Mouse (Mus musculus): Measurements from ENCODE around the gene Arl5b.

Arl5b gene

DNA sequence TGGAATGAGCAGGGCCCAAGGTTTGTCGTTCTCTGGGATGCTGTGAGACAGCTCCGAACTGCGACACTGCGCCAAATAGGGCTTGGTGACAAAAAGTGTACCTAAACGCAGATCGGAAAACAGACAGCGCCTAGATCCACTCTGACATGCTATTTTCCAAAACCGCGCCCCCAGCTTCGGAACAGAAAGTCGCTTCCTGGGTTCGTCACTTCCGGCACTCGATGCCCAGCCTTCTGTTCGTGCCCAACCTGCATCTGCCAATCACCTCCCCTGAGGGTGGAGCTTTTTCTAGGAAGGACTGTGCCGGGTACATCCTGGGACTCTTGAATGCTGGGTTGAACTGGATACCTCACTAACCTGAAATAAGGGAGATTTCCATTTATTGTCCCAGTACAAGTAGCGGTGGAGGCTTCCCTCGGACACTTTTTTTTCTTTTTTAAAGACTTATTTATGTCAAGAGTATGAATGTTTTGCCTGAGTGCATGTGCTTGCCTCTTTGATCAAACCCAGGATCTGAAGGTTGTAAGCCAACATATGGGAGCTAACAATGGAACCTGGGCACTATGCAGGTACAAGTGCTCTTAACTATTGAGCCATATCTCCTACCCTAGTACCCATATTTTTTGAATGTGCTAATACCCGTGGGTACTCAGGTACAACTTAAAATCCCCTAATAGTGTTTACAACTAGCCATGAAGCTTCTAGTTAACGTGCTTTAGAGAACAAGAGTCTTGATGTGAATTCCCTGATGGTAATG lies at the start of gene Arl5b:
Arl5b (plus strand) TSS at position 279 of the 757 bp plus-strand sequence.
- DNase-seq (ENCODE audit: low spot score), result peak; percentile 90

DNA sequence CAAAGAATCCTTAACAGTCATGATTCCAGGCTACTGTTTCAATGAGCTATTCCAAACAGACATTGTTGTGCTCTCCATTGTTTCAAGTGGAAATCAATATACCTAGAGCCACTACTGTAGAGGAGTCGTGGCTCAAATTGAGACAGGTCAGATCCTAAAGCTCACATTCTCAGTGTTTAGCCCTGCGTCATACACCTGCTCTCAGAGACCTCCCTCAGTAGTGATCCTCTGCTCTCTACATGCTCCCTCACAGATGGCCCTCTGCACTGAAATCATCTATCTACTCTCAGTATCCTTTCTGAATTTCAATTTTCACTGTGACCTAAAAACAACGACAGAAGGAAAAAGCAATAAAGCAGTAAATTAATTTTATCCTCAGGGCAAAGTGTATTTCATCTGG lies 41.7 kb upstream of the Arl5b start:
- no peak for DNase-seq (ENCODE audit: low spot score)

DNA sequence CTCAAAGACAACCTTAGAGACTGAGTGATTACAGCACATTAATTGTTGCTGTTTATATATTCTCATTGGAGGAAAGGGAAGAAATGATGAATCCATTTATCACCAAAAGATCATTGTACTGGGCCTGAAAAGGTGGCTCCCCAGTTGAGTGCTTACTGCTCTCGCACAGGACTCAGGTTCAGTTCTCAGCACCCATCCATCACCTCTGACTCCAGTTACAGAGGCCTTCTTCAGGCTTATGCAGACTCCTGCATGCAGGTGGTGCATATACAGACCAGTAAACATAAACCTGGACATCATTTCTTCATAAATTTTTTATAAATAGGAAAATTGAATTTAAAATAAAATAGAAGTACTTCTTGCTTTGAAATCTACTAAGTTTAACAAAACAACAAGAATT lies 41.1 kb upstream of the Arl5b start:
- DNase-seq (ENCODE audit: low spot score), result no peak

DNA sequence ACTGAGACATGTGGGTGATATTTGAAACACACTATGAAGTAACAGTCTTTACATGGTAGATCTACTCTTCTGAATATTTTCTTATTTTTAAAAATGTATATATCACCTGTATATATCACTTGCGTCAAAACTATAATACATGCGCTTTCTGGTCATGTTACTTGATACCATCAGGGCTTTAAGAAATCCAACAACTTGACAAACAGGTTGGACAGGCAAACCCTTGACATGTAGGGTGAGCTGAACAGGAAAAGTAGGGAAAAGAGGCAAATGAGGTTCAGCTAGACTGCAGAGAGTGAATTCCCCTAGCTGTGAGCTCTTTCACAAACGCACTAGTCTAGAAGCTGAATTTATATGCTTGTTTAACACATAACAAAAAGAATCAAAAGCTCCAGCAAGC lies 22.4 kb upstream of the Arl5b start:
- no peak for DNase-seq (ENCODE audit: low spot score)

DNA sequence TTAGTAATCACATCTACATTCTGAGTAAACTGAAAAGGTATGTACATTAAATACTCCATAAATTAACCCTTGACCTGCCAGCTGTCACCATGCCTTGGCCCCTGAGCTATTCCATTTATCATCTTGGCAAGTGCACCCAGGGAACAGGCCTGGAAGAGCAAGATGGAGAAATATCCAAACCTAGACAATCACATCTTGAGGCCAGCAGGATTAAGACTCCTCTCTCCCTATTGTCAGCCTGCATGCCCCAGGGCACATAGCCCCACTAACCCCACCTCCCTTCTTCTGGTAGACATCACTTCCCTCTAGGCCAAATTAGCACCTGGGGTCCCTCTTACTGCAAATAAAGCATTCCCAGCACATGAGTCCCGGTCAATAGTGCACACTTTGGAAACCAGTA lies 21.4 kb upstream of the Arl5b start:
- DNase-seq (ENCODE audit: low spot score), result no peak

DNA sequence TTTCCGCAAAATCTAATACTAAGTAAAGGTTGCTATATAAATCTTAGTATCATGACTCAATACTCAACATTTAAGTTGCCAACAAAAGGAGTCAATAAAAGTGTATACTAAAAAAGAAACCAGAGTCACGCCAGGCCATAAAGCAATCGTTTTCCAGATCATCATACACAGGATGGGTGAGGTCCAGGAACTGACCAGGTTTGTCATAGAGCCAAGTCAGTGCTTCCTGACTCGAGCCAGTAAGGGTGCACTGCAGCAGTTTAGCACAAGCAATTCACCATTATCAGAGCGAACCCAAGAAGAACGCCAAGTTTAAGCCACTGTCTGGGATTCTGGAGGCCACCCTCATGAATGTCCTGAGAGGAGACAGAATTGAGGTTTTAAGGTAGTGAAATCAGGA lies 10.5 kb upstream of the Arl5b start:
- DNase-seq (ENCODE audit: low spot score), result no peak

DNA sequence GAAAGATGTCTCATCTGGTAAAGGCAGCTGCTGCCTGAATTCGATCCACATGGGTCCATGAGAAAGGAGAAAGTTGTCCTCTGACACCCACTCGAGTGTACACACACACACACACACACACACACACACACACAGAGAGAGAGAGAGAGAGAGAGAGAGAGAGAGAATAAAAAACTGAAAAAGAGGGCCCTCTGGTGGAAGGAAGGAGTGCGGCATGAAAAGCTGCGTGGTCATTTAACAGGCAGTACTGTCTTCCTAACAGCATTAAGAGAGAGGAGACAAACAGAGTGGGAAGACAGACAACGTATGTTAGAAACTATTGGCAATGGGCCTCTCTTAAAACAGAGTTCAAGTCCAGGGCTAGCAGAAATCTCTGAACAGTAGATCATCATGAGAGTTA lies 8.9 kb upstream of the Arl5b start:
- no peak for DNase-seq (ENCODE audit: low spot score)

DNA sequence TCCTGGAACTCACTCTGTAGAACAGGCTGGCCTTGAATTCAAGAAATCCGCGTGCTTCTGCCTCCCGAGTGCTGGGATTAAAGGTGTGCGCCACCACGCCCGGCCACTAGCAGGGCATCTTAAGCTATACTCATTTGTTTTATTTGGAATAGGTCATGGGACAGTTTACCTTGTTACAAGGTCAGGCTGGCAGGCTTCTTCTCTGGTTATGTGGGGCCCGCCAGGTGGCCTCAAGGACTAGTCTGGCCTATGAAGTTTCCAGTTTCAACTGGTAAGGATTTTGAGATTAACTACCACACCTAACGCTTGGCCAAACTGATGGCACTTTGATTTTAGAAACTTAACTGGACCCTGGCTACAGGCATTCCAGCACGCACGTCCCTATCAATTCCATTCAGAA lies 5.3 kb downstream of the Arl5b start:
- DNase-seq (ENCODE audit: low spot score), result no peak

DNA sequence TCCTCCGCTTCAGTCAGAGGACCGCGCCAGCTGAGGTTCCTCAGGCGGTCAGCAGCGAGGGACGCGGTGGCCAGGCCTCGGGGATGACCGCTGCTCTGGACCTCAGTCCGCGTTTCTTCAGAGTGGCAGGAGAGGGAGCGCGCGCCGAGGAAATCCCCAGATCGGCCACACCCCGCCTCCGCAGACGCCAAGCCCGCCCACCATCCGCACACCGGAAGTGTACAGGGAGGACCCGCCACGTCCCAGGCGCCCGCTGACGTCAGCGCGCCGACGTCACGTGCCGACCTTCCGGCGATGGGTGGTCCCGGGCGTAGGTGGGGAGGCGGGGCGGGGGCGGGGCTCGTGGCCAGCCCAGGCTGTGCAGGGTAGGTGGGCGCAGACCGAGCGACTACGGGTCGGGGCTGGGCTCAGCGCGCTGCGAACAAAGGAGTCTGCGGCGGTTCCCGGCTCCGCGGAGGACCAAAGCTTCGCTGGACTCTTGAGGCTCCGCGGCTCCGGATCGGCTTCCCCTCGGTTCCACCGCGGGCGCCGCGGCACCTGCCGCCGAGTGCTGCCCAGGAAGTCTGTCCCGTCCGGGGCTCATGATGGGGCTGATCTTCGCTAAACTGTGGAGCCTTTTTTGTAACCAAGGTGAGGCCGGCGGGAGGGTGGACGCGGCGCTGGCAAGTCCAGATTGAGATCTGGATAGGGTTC lies 5.9 kb downstream of the Arl5b start, which contains the start of gene Nsun6:
Nsun6 (minus strand) TSS at position 125 of the 693 bp plus-strand sequence.
- peak; percentile 95 for DNase-seq (ENCODE audit: low spot score)

DNA sequence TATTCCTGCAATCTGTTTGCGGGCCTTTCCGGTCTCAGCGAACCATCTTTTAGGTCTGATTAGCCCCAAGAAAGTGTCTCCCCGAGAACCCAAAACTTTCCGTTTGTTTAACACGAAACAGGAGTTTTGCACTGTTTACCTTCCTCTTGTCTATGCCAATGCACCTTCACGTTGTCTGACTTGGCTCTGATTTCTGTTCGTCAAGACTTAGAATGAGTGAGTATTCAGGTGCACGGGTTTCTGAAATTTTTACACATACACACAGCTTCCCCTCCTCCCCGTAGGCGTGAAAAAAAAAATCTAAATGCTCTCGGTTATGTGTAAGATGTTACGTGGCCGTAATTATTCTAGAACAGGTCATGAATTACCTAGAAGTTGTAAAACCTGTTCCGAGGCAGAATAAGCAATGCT lies 6.6 kb downstream of the Arl5b start:
- no peak for DNase-seq (ENCODE audit: low spot score)

DNA sequence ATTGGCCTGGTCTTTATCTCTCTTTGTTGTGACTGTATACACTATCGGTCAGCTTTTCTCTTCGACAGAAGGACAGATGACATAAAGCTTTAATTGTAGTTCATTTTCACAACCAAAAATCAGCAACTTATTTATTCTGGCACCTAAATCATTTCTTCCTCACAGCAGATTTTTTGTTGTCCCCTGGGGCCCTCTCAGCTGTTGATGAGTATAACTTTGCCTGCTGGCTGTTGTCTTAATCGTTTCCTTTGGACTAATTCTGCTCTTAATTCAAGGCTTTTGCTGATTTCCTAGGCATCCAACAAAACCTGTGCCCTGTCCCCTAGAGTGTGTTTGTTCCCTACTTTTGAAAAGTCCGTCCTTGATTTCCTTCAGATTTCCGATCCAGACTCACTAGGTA lies 9.0 kb downstream of the Arl5b start:
- no peak for DNase-seq (ENCODE audit: low spot score)

DNA sequence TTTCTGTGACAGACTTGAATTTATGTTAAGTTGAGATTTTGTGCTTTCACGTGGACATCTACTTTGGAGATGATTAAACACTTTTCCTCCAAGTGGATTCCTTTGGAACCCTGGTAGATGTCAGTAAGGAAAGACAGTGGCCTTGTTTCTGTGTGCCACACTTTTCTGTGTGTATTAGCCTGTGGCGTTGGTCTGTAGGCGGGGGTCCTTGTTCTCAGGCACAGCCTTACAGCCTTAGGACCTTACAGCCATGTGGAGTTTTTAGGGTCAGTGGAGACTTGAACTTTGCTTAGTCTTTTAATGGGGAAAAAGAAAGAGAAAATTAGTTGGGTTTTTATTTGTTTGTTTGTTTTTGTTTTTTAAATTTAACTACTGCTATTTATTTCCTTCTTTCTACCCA lies 11.7 kb downstream of the Arl5b start:
- DNase-seq (ENCODE audit: low spot score), result no peak

DNA sequence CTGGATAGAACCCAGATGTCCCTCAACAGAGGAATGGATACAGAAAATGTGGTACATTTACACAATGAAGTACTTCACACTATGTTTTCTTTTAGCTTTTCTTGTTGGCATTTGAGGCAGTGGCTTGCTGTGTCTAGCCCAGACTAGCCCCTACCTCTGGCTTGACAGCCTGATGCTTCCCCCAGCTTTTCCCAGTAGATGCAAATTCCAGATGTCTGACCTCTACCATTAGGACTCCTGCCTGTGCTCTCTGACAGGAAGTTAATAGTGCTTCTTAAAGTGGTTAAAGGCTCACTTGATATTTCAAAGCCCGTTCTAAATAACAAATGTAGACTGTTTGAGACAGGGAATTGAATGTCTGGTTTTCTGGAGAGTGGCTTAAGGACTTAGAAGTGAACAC lies 14.6 kb downstream of the Arl5b start:
- no peak for DNase-seq (ENCODE audit: low spot score)

DNA sequence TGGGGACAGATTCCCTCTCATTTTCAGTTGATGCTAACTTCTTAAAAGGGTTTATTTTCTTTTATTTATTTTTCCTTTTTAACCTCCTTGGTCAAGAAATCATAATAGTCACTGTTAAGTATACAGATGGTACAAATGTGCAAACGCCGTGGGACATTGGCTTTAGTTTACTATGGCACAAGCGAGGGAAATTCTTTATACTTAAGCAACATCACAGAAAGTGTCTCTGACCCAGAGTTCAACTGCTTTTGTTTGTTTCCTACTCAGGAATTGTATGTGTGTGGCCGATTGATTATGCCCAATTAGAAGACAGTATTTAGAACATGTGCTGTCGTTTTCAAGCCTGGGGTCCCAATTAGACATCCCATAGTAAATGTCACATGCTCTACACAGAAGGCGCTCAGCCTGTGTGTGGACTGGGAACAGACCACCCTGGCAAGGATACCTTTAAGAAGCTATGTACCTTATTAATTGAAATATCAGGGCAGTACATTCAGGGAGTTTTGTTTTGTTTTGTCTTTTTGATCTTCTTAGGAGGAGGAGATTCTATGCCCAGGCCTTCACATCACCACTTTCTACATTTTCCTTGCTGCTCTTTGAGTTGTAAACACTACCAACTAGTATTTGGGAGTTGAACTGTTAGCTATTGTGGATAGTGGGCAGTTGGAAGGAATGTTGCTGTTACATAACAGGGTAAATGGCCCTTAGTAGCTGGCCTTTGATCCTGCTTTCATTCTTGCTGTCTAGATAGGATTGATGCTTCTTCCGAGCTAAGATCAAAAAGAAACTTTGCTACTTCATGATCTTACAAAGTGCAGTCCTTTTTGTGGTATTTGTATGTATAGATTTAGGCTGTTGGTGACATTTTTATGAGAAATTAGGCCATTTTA lies 15.4 kb downstream of the Arl5b start:
- DNase-seq (ENCODE audit: low spot score), result no peak

DNA sequence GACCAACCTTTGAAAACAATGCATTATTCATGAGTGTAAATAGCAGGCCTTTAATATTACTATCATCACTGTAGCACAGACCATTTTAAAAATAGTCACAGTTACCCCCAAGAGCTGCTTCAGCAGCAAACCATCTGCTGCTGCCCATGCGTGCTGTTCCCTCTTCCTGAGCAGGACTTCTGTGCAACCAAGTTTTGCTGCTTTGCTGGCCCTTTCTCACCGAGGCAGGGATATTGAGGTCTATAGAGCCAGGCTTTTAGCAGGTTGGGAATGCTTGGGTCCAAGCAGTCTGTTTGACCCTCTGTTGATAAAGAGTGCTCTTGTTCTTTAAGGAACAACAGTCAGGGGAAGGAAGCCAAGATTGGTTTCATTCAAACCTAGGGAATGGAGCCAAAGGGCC lies 16.3 kb downstream of the Arl5b start:
- DNase-seq (ENCODE audit: low spot score), result no peak

DNA sequence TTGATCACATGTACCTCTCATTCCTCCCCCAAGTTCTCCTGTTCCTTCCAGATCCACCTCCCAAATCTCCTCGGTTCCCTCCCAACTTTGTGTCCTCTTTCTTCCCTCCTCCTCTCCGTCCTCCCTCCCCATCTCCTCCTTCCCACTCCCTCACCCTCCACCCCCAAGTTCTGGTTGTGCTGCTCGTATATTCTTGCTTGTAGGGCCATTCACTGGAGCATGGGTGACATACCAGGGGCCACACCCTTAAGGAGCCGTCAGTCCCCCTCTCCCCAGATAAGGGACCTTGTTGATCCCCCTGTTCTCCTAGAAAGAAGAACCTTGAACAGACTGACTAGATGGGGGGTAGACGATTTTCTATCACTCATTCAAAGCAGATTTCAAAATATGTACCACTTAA lies 17.9 kb downstream of the Arl5b start:
- no peak for DNase-seq (ENCODE audit: low spot score)

DNA sequence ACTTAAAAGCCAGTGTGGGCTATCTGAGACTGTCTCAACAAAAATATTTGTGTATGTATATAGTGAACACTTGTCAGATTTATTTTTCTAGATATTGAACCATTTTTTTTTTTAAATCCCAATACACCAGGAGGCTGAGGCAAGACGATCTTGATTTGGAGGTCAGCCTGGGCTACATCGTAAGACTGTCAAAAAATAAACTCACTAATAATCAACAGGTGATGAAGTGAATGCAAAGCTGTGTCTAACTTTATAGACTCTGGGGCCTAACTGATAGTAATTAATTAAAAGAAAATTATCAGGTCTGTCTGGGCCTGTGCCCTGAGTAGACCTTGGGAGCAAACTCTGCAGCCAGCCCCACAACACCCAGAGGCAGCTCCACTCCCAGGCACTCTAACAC lies 34.5 kb downstream of the Arl5b start:
- DNase-seq (ENCODE audit: low spot score), result no peak

DNA sequence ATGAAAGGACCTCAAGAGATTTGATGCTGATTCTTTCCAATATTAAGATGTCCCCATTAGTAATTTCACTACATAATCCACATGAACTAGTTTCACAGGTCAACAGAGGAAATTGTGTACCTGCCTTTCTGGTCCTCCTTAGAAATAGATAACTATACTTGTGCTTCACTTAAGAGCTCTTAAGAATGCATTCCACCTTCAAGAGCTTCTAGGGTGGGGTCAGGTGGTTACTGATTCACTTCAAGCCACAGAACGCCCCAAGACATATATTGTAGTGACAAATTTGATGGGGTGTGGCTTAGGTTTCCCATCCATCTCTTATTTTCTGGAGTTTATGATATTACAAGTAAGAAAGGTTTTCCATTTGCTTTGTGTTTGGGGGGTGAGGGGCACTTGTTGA lies 38.1 kb downstream of the Arl5b start:
- DNase-seq (ENCODE audit: low spot score), result no peak

DNA sequence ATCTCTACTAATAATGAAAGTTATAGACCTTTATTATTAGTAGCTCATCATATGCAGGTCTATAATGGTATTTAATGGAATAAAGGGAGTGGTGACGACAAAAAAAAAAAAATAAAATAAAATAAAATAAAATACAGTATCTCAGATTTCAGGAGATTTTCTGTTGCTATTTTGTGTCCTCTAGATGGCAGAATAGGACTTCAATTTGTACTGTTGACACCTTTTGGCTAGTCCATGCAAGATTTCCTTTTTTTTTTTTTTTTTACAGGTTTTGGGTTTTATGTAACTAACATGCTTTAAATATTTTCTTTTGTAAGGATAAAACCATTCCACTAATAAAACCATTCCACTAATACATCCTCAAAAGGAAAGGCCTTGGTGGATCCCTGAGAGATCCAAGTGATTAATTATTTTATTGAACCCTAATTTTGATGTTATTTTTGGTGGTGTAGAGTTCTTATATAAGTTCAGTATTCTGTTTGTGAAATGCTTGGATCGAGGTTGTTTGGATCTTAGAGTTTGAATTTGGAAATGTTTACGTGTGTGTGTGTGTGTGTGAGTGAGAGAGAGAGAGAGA lies 47.4 kb downstream of the Arl5b start:
- no peak for DNase-seq (ENCODE audit: low spot score)

DNA sequence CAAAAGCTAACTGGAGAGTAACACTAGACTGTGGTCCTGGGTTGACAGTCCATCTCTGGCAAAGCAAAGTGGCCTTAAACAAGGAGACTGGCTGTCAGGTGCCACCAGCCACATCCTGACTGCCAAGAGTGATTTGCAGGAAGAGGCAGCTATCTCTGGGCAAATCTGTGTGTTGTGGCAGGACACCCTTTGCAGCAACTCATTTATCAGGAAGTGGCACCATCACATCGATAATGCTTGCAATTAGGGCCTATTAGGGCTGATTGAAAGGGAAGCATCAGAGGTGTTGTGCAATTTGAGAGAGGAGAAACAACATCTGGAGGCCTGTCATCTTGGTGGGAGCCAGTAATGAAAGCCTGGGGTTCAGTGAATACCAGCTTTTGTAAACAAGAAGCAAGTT lies 55.2 kb downstream of the Arl5b start:
- DNase-seq (ENCODE audit: low spot score), result no peak

DNA sequence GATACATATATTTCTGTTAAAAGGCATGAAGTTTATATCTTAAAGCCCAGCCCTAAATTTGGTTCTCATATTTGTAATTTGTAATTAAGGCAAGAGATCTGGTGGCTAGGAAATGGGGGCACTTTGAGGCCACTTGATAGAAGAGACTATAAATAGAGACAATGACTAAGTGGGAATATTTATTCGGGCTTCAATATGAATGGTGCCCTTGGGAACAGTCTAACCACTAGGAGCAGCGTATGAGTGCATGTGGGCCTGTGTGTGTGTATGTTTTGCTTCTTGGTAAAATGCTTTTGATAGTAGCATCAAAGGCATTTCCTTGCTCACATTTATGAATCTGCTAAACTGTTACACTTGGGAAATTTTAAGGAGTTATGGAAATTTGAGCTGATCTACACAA lies 62.1 kb downstream of the Arl5b start:
- DNase-seq (ENCODE audit: low spot score), result no peak

DNA sequence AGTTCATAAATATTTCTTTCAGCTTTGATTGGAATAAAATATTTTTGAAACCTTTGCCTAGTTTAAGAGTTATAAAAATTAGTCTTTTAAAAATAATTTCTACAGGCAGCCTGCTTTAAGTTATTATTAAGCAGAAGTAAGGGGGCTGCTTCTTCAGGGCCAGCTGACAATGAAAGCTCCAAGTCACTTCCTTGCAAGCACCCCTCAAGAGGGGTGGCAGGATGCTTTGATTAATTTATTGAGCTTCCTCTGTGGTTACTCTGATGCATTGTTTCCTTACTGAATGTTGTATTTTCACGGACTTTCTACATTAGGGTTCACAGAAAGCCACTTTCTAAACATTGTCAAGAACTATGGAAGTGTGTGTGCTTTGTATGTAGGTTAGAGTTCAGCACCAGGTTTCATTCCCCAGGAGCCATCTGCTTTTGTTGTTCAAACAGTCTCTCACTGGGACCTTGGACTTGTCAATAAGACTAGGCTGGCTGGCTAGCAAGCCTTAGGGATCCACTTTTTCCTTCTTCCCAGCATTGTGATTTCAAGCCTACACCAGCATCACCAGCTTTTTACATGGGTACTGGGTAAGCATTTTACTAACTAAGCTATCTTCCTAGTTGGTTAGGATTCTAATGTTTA lies 62.7 kb downstream of the Arl5b start:
- DNase-seq (ENCODE audit: low spot score), result no peak

Data from urinary bladder, postnatal 25 days (tissue).